Mouse (Mus musculus): ENCODE measurements around the gene Fbxw2. TPM values are rescaled to one million over a fixed set of nuclear protein-coding genes. Genes with fewer than 3 reads are reported as not detected.
A peak's percentile ranks its signal among the peaks of the same experiment; 100 is the strongest.
"Not testable (repeated sequence)": the region's sequence is repeated elsewhere in the genome, so short reads cannot be mapped to it uniquely, and the experiment has no call there.

Fbxw2 gene
- total and polyA plus RNA-seq, 2 experiments from 2014 or later: 122 to 124 TPM

- Histone ChIP-seq H3K4me3 (ENCODE audit: low read depth, low read length) (peak overlapping the region; percentile 61), H3K4me1 (ENCODE audit: insufficient read depth, low read length) (peaks cover 5% of the 10 kb centered on the region), H3K4me2 (ENCODE audit: low read depth, low read length, poor library complexity, severe bottlenecking) (peak overlapping the region; percentile 28; the same call in 1 of the 2 replicates), H3K36me3 (ENCODE audit: insufficient read depth, low read length) (peaks cover 8% of the 10 kb centered on the region; the same call in 1 of the 2 replicates), H3K9me3 (ENCODE audit: low read length) (no peaks in the 10 kb centered on the region), H3K27ac (ENCODE audit: low read depth, low read length) (peak overlapping the region; percentile 90), H3K9ac (replicated peaks; ENCODE audit: low read length, poor library complexity, severe bottlenecking) (peak overlapping the region; percentile 70), H3K27me3 (ENCODE audit: insufficient read depth, low read length) (no peaks in the 10 kb centered on the region)
- peak; percentile 48 for TF ChIP-seq CTCF (IDR thresholded peaks at IDR 0.05)
- WGBS: 5% methylated on average over 39 of the region's 39 CpGs
- ATAC-seq (ENCODE audit: low FRiP score): peak; percentile 97
- peak; percentile 100 for DNase-seq (ENCODE audit: low spot score)
Observed at GRCm38 (mm10) chr2:34801516-34802482, 24.3 kb downstream of the Fbxw2 start.

GRCm38 (mm10) chr2:34800371-34800770, 25.7 kb downstream of the Fbxw2 start:
- 82% methylated on average over 7 of the region's 7 CpGs for WGBS

GRCm38 (mm10) chr2:34799357-34800256, 26.5 kb downstream of the Fbxw2 start, which contains the start of gene Rabepk:
Gene Rabepk, minus strand, starts transcription at chr2:34799912.
- Histone ChIP-seq H3K27ac (ENCODE audit: low read depth, low read length) (0 out of 2 replicates have a peak within 1 kb of the TSS, but pooled peaks have one; percentile 26), H3K4me3 (ENCODE audit: low read depth, low read length) (peak within 1 kb of the TSS; percentile 58), H3K9me3 (ENCODE audit: low read length) (no peaks in the 10 kb centered on the region), H3K9ac (replicated peaks; ENCODE audit: low read length, poor library complexity, severe bottlenecking) (peak within 1 kb of the TSS; percentile 62), H3K4me1 (ENCODE audit: insufficient read depth, low read length) (peaks cover 5% of the 10 kb centered on the region), H3K36me3 (ENCODE audit: insufficient read depth, low read length) (no peaks in the 10 kb centered on the region), H3K4me2 (ENCODE audit: low read depth, low read length, poor library complexity, severe bottlenecking) (peak within 1 kb of the TSS; percentile 87), H3K27me3 (ENCODE audit: insufficient read depth, low read length) (no peaks in the 10 kb centered on the region)
- no peak for TF ChIP-seq CTCF (IDR thresholded peaks at IDR 0.05)
- ATAC-seq (ENCODE audit: low FRiP score) (peak; percentile 47), DNase-seq (ENCODE audit: low spot score) (peak; percentile 77)
- WGBS: 4% methylated on average over 44 of the region's 44 CpGs

More at GRCm38 (mm10) chr2:34800371-34800770, 25.7 kb downstream of the Fbxw2 start:
- Histone ChIP-seq H3K4me3 (ENCODE audit: low read depth, low read length) (no peak overlapping the region), H3K27me3 (ENCODE audit: insufficient read depth, low read length) (no peaks in the 10 kb centered on the region), H3K4me2 (ENCODE audit: low read depth, low read length, poor library complexity, severe bottlenecking) (no peak overlapping the region), H3K9me3 (ENCODE audit: low read length) (no peaks in the 10 kb centered on the region), H3K4me1 (ENCODE audit: insufficient read depth, low read length) (peaks cover 5% of the 10 kb centered on the region), H3K27ac (ENCODE audit: low read depth, low read length) (no peak overlapping the region), H3K9ac (replicated peaks; ENCODE audit: low read length, poor library complexity, severe bottlenecking) (no peak overlapping the region), H3K36me3 (ENCODE audit: insufficient read depth, low read length) (no peaks in the 10 kb centered on the region)
- DNase-seq (ENCODE audit: low spot score): no peak
- ATAC-seq (ENCODE audit: low FRiP score): no peak
- no peak for TF ChIP-seq CTCF (IDR thresholded peaks at IDR 0.05)

- WGBS: 91% methylated on average over 7 of the region's 7 CpGs
- H3K27ac ChIP-seq (ENCODE audit: low read depth, low read length): no peak overlapping the region
- H3K4me1 ChIP-seq (ENCODE audit: insufficient read depth, low read length): no peaks in the 10 kb centered on the region; the same call in 1 of the 2 replicates
- no peak overlapping the region for H3K9ac ChIP-seq (replicated peaks; ENCODE audit: low read length, poor library complexity, severe bottlenecking)
- H3K36me3 ChIP-seq (ENCODE audit: insufficient read depth, low read length): no peaks in the 10 kb centered on the region
- ATAC-seq (ENCODE audit: low FRiP score): no peak
- no peaks in the 10 kb centered on the region for H3K27me3 ChIP-seq (ENCODE audit: insufficient read depth, low read length)
- H3K4me2 ChIP-seq (ENCODE audit: low read depth, low read length, poor library complexity, severe bottlenecking): no peak overlapping the region
- TF ChIP-seq CTCF (IDR thresholded peaks at IDR 0.05): no peak
- no peak overlapping the region for H3K4me3 ChIP-seq (ENCODE audit: low read depth, low read length)
- H3K9me3 ChIP-seq (ENCODE audit: low read length): no peaks in the 10 kb centered on the region
- DNase-seq (ENCODE audit: low spot score): no peak
Observed at GRCm38 (mm10) chr2:34795426-34795825, 30.7 kb downstream of the Fbxw2 start.

GRCm38 (mm10) chr2:34794511-34794910, 31.6 kb downstream of the Fbxw2 start:
- H3K36me3 ChIP-seq (ENCODE audit: insufficient read depth, low read length): no peaks in the 10 kb centered on the region
- no peak for TF ChIP-seq CTCF (IDR thresholded peaks at IDR 0.05)
- DNase-seq (ENCODE audit: low spot score) (no peak), ATAC-seq (ENCODE audit: low FRiP score) (no peak)
- H3K27ac ChIP-seq (ENCODE audit: low read depth, low read length): no peak overlapping the region
- no peaks in the 10 kb centered on the region for H3K9me3 ChIP-seq (ENCODE audit: low read length)
- H3K27me3 ChIP-seq (ENCODE audit: insufficient read depth, low read length): no peaks in the 10 kb centered on the region
- no peaks in the 10 kb centered on the region; the same call in 1 of the 2 replicates for H3K4me1 ChIP-seq (ENCODE audit: insufficient read depth, low read length)
- no peak overlapping the region for H3K4me2 ChIP-seq (ENCODE audit: low read depth, low read length, poor library complexity, severe bottlenecking)
- no peak overlapping the region for H3K4me3 ChIP-seq (ENCODE audit: low read depth, low read length)
- 90% methylated on average over 2 of the region's 2 CpGs for WGBS
- H3K9ac ChIP-seq (replicated peaks; ENCODE audit: low read length, poor library complexity, severe bottlenecking): no peak overlapping the region

GRCm38 (mm10) chr2:34792543-34792942, 33.6 kb downstream of the Fbxw2 start:
- not testable (repeated sequence) for H3K4me1 ChIP-seq (ENCODE audit: insufficient read depth, low read length); H3K27me3 ChIP-seq (ENCODE audit: insufficient read depth, low read length); H3K36me3 ChIP-seq (ENCODE audit: insufficient read depth, low read length); H3K27ac ChIP-seq (ENCODE audit: low read depth, low read length); H3K9me3 ChIP-seq (ENCODE audit: low read length); H3K4me3 ChIP-seq (ENCODE audit: low read depth, low read length); DNase-seq (ENCODE audit: low spot score); H3K9ac ChIP-seq (replicated peaks; ENCODE audit: low read length, poor library complexity, severe bottlenecking); ATAC-seq (ENCODE audit: low FRiP score); H3K4me2 ChIP-seq (ENCODE audit: low read depth, low read length, poor library complexity, severe bottlenecking)
- 90% methylated on average over 2 of the region's 2 CpGs for WGBS
